Mouse (Mus musculus) splenic B cell, adult 2 months (primary cell): ENCODE measurements around the gene Zbtb44.

Experiments
- DNase-seq: peaks from one replicate; pipeline ENCODE4 v3.0.0-alpha.2; 2011; ENCODE audit warnings: low read depth, low spot score
- H3K27me3 ChIP-seq: 2 replicates; pipeline ENCODE4 v1.6.1; 2012; ENCODE audit warnings: mild to moderate bottlenecking, low read length, moderate library complexity, mixed read lengths; ENCODE audit not compliant: control insufficient read depth, poor library complexity, insufficient read depth, severe bottlenecking
- H3K36me3 ChIP-seq: 2 replicates; pipeline ENCODE4 v1.6.1; 2012; ENCODE audit warnings: mild to moderate bottlenecking, low read length, moderate library complexity, mixed read lengths; ENCODE audit not compliant: control insufficient read depth, poor library complexity, insufficient read depth, severe bottlenecking

Zbtb44 gene

GRCm38 (mm10) chr9:31086085-31086753 lies 55.8 kb downstream of the Zbtb44 start:
- Histone ChIP-seq H3K36me3 (peaks cover 3% of the 10 kb centered on the region; the same call in 1 of the 2 replicates), H3K27me3 (no peaks in the 10 kb centered on the region)
- DNase-seq: peak; percentile 74

GRCm38 (mm10) chr9:31086754-31087145 lies 56.3 kb downstream of the Zbtb44 start:
- Histone ChIP-seq H3K27me3 (no peaks in the 10 kb centered on the region), H3K36me3 (peaks cover 3% of the 10 kb centered on the region; the same call in 1 of the 2 replicates)
- no peak for DNase-seq

DNA sequence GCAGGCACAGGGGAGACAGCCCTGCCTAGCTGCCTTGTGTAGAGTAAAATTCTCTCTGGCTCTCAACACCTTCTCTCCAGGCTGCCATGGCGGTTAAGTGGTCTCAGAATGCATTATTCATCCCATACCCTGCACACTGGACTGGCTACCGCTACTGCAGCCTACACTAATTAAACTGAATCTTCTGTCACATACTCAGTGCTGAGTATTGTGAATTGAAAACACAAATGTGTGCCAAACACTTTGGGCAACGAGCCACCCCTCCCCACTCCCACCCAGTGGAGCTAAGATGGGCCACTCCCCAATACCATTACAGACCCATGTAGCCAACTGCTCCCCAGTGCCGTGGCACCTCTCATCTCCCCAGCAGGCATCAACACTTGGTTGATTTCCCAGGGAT lies 57.0 kb downstream of the Zbtb44 start:
- DNase-seq: no peak
- Histone ChIP-seq H3K36me3 (peaks cover 3% of the 10 kb centered on the region; the same call in 1 of the 2 replicates), H3K27me3 (no peaks in the 10 kb centered on the region)

DNA sequence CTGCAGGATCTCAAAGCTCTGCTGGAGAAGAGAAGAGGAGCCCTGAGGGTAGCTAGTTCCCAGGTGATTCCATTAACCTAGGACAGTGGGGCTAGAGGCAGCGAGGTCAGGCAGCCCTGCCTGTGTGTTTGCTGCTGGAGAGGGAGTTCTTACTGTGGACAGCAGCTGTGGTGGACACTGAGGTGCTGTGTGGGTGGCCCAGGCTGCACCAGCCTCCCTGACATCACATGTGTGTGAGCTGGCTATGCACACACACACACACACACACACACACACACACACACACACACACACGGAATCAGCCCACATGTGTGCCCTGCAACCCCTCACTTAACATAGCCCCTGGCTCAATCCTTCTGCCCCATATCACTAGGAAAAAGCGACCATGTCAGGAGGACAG lies 57.7 kb downstream of the Zbtb44 start:
- DNase-seq: no peak
- H3K36me3 ChIP-seq: peaks cover 3% of the 10 kb centered on the region; the same call in 1 of the 2 replicates
- no peaks in the 10 kb centered on the region for H3K27me3 ChIP-seq

GRCm38 (mm10) chr9:31088883-31089282 lies 58.4 kb downstream of the Zbtb44 start:
- Histone ChIP-seq H3K27me3 (no peaks in the 10 kb centered on the region), H3K36me3 (peaks cover 3% of the 10 kb centered on the region; the same call in 1 of the 2 replicates)
- no peak for DNase-seq

DNA sequence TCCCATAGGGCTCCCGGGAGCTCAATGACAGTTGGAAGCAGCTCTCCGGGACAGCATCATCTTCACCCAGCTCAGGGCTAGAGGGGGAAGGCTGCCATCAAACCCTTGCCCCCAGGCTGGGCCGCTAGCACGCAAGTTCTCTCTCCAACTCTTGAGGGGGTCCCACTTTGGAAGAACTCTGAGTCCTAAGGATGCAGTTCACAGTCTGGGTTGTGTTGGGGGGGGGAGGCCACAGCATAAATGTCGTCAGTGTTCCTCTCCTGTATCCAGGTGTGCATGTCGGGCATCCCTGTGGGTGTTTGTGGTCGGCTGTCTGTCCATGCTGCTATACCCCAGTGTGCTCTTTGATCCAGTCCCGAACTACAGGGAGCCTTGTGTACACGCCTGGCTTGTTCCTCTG lies 59.1 kb downstream of the Zbtb44 start:
- Histone ChIP-seq H3K27me3 (no peaks in the 10 kb centered on the region), H3K36me3 (peaks cover 3% of the 10 kb centered on the region; the same call in 1 of the 2 replicates)
- no peak for DNase-seq

DNA sequence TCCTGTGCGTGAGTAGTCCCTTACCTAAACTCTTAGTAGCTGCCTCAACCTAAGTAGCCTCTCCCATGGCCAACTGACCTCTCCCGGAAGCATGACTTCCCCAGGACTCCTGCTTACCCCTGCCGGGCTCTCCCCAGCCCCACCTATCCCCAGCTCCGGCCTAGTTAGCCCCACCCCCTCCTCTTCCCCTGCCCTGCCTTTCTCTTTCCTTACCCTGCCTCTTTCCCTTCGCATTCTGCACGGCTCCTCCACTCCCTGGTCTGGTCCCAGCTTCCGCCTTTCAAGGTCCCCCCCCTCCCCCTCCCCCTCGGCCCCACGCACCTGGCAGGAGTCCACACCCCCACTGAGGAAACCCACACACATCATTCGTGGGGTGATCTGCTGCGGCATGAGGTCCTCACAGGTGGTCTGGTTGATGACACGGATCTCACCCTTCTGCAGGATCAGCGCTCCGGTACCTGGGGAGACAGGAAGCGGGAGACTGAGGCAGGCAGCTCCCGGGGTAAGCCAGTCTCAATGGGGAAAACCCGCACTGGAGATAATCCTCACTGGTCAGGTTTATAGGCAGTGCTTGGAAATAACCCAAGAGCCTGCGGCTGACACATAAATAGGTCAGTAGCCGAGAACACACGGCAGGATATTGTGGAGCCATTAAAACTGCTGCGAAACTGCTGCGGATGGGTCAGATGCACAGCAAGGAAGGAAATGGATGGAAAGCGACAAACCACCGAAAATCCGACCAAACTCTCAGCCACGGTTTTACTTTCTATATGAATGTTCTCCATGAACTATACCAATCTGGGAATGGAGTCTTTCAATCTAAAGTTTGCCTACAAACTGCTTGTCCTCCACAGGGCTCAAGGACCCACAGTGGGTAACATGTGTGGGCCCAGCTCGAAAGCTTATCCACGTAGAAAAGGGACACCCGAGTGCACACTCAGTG lies 59.9 kb downstream of the Zbtb44 start:
- DNase-seq: no peak
- peaks cover 3% of the 10 kb centered on the region; the same call in 1 of the 2 replicates for H3K36me3 ChIP-seq
- H3K27me3 ChIP-seq: no peaks in the 10 kb centered on the region

- Histone ChIP-seq H3K27me3 (no peaks in the 10 kb centered on the region), H3K36me3 (peaks cover 3% of the 10 kb centered on the region; the same call in 1 of the 2 replicates)
- no peak for DNase-seq
Measured at GRCm38 (mm10) chr9:31091162-31091581, 60.7 kb downstream of the Zbtb44 start.

DNA sequence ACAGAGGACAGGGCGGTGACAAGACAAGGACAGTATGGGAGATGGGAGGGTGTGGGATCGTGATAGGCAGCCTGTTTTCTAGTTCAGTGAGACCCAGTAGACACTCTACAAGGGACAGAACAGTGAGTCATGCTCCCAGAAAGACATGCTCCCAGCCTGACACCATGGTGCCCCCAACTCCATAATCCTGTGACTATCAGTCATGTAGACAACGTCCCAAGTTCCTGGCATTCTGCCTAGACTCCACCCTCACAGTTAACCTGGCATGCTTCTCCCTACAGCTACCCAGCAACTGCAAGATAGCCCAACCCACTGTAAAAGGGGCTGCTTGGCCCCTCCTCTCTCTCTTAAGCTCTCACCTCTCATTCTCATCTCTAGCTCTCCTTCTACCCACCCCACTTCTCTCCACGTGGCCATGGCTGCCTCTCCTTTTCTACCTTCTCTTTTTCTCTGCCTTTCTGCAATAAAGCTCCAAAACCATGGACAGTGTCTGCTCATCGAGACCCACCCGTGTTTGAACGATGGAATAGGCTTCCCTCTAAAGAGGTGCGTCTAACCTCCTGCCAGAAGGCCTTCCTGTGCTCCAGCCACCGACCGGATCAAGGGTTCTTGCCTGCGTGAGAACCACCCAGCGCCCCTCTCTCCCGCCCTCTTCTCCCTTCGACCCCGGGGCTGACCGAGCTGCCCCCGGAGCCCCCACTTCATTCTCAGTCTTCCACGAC lies 61.8 kb downstream of the Zbtb44 start:
- Histone ChIP-seq H3K36me3 (peaks cover 6% of the 10 kb centered on the region), H3K27me3 (no peaks in the 10 kb centered on the region)
- no peak for DNase-seq

- Histone ChIP-seq H3K36me3 (peaks cover 6% of the 10 kb centered on the region), H3K27me3 (no peaks in the 10 kb centered on the region)
- DNase-seq: no peak
Measured at GRCm38 (mm10) chr9:31092833-31093195, 62.4 kb downstream of the Zbtb44 start.

GRCm38 (mm10) chr9:31097088-31098082 lies 66.9 kb downstream of the Zbtb44 start:
- no peak for DNase-seq

DNA sequence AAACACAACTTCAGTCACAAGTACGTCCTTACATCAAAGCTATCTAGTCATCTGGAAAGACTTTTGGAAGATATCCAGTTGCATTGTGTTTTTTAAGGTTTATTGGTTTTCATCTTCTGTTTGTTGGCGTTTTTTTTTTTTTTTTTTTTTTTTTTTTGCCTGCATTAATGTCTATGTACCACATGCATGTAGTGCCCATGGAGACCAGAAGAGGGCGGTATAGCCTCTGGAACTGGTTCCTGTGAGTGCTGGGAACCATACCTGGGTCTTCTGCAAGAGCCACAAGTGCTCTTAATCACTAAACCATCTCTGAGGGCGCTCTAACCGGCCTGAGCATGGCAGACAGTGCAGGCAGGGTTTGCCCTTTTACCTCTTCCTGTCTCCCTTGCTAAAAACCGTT lies 67.7 kb downstream of the Zbtb44 start:
- Histone ChIP-seq H3K27me3 (no peaks in the 10 kb centered on the region; the same call in 1 of the 2 replicates), H3K36me3 (peaks cover 5% of the 10 kb centered on the region)
- peak; percentile 11 for DNase-seq

More at GRCm38 (mm10) chr9:31097088-31098082, 66.9 kb downstream of the Zbtb44 start:
- peaks cover 5% of the 10 kb centered on the region for H3K36me3 ChIP-seq
- no peaks in the 10 kb centered on the region; the same call in 1 of the 2 replicates for H3K27me3 ChIP-seq

DNA sequence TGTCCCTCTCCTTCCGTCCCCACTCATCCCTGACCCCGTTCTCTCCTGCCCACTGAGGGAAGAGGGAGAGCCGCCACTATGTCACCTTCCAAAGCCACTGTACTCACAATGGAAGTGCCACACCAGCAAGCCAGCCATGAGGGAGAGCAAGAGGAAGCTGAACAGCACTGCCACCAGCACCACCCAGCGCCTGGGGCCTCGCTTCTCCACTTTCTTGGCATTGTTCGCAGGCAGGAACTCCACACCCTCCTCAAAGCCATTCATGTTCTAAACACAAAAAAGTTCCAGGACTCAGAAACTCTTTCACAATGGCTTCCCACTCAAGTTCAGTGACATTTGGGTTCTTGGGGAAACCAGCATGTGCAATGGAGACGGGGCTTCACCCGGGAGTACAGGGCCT lies 78.0 kb downstream of the Zbtb44 start:
- H3K27me3 ChIP-seq: no peaks in the 10 kb centered on the region
- H3K36me3 ChIP-seq: no peaks in the 10 kb centered on the region
- DNase-seq: no peak

DNA sequence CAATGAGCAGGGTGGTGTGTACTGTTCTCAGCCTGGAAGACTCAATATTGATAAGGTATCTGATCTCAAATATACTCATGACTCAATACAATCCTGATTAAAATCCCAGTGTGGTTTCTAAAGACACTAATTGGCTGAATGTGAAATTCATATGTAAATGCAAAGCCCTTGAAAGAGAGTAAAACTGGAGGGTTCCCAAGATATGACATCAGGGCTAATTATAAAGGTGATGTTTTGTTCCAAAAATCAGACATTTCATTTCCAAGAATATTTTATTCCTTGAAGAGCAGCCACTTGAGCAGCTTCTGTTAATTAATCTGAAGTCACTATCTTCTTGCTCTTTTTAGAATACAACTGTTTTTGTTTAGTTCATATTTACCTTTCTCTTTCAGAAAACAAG lies 85.1 kb downstream of the Zbtb44 start:
- no peaks in the 10 kb centered on the region for H3K36me3 ChIP-seq
- no peak for DNase-seq
- H3K27me3 ChIP-seq: no peaks in the 10 kb centered on the region
